Mouse (Mus musculus) kidney, postnatal 4 days (tissue): ENCODE measurements at regions not wholly inside any gene's neighbourhood (a gene's known extent, or its start where the extent isn't known, plus 50 kb on each side); places are given as distances from the start of the nearest gene placed in this dataset.

Experiments
- DNase-seq, 2 experiments: peaks; one replicate each; pipeline ENCODE4 v3.0.0; 2021; ENCODE audit warnings: mixed read lengths in 2 of 2

GRCm38 (mm10) chr9:73173589-73174247, 60.5 kb downstream of the Rsl24d1 start:
- DNase-seq, result peak; percentile 83 to 87

DNA sequence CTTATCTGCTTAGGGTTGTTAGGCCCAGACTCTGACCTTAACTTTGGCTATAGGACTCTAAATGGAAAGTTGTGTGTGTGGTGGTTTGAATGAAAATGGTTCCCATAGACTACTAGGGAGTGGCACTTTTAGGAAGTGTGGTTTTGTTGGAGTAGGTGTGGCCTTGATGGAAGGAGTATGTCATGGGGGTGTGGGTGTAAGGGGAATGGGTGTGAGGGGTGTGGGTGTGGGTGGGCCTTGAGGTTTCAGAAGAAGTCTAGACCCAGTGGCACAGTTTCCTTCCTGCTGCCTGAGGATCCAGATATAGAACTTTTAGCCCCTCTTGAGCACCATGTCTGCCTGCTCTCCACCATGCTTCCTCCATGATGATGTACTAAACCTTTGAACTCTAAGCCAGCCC, 63.4 kb downstream of the Rsl24d1 start:
- DNase-seq, result no peak

DNA sequence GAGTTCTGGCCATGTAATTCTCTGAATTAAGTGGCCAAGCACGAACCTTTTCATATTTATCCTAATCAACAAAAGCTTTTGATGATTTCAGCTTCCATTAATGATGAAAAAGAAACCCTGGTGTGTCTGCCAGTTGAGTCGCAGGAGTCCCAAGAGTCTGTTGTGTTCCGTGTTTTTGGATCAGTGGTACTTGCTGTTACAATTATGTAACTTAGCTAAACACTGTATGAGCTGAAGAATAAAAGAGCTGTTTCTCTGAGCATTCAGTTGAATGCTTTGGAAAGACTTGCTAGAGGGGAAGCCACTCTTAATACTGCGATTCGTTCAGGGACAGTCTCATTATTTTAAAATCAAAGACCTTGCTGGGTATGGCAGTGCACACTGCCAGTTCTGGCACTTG, 70.1 kb downstream of the Rsl24d1 start:
- DNase-seq, result no peak

DNA sequence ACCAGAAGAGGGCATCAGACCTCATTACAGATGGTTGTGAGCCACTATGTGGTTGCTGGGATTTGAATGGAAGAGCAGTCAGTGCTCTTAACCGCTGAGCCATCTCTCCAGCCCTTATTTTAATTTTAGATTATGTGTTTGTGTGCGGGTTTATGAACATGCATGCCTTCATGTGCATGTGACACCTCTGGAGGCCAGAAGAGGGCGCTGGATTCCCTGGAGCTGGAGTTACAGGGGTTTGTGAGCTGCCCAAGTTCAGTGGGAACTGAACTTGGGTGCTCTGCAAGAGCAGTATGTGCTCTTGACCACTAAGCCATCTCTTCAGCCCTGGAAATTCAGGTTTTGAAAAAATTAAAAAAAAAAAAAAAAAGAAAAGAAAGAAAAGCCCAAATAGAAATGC, 71.7 kb downstream of the Rsl24d1 start:
- DNase-seq, result peak; percentile 9 to 17

DNA sequence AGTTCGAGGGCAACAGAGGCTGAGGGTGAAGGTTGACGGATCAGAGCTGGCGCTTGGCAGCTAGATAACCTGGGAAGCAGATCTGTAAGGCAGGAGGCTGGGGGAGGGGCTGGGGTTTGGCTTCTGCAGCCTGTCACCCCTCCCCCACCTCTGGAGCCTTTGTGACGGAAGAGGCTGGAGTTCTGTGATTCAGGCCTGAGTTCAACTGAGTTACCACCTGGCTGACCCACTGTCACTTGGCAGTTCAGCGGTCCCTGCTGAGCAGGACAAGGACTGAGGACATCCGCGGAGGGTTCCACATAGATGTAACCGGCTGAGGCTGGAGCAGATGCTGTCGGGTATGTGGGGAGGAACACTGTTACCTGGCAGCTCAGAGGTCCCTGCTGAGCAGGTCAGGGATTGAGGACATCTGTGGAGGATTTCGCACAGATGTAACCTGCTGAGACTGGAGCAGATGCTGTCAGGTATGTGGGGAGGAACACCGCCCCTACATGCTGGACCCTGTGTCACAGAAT, 79.1 kb downstream of the Rsl24d1 start:
- DNase-seq, result peak; percentile 13 to 22

DNA sequence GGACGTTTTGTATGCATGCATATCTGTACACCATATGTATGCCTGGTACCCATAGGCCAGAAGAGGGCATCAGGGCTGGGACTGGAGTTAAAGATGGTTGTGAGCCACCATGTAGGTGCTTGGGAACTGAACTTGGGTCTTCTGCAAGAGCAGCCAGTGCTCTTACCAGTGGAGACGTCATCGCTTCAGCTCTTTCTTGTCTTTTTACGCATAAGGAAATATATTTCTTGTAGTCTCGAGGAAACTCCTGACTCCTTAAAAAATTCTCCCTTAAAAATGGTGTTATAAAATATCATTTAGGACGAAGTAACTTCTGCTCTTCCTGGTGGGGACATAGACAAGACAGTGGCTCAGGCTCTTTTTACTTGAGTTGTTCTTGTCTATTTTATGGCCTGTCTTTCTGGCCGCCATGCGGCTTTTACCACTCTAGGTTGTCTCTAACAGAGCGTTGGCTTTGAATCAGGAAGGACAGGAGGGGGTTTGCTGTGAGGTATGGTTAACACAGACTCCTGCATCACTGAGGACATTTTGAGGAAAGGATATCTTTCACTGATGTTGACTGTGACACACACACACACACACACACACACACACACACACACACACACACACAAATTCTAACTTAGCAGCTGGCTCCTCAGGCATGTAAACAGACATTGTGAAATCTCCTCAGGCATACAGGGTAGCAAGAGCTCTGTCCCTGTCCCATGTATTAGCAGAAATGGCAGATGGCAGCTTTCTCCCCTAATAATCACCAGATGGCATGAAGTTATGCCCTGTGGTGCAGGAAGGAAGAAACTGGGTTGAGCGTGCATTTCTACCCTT, 85.2 kb downstream of the Rsl24d1 start:
- no peak for DNase-seq

GRCm38 (mm10) chr9:73223111-73223510, 109.9 kb downstream of the Rsl24d1 start:
- DNase-seq, result no peak

GRCm38 (mm10) chr9:73240188-73240587, 127.0 kb downstream of the Rsl24d1 start:
- no peak for DNase-seq

GRCm38 (mm10) chr9:73242521-73243308, 129.5 kb downstream of the Rsl24d1 start:
- no peak for DNase-seq

GRCm38 (mm10) chr9:73244177-73244576, 131.0 kb downstream of the Rsl24d1 start:
- no peak for DNase-seq

- DNase-seq, result peak in 1 of 2 experiments; percentile 8
Measured at GRCm38 (mm10) chr9:73245524-73245923, 132.3 kb downstream of the Rsl24d1 start.

- DNase-seq, result no peak
Measured at GRCm38 (mm10) chr9:73258171-73258570, 144.9 kb downstream of the Rsl24d1 start.

- no peak for DNase-seq
Measured at GRCm38 (mm10) chr9:73258640-73259039, 145.4 kb downstream of the Rsl24d1 start.

DNA sequence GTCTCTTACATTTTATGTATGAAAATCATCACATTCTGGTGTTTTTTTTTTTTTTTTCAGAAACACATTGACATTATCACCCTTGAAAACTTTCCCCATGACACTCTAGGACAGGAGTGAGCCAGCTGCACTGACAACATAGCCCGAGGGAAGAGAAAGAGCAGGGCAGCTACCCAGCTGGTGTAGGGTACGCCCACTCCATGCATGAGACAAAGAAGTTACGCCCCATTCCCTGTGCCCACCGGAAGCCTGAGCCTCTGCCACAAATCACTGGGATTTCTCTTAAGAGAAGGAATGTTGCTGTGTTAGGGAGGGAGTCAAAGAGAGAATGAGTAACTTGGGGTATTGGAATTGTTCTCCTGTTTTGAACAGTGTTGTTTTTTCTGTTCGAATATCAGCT, 149.5 kb downstream of the Rsl24d1 start:
- DNase-seq, result no peak

DNA sequence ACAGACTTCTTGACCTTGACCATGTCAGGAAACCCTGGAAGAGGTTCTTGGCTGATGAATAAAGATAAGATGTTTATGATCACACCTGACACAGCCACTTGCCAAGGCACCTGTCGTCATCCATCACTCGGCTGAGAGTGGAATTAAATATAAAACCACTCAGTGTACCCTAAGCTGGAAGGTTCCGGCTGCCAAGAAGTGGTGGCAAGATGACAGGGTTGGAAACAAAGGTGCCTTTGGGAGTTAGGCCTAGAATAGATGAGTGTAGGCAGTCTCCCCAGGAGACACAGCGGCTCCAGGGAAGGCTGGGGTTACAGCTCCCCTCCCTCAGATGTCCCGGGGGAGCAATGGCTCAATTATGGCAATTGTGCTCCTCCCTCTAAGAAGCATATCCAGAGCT, 157.0 kb downstream of the Rsl24d1 start:
- no peak for DNase-seq

DNA sequence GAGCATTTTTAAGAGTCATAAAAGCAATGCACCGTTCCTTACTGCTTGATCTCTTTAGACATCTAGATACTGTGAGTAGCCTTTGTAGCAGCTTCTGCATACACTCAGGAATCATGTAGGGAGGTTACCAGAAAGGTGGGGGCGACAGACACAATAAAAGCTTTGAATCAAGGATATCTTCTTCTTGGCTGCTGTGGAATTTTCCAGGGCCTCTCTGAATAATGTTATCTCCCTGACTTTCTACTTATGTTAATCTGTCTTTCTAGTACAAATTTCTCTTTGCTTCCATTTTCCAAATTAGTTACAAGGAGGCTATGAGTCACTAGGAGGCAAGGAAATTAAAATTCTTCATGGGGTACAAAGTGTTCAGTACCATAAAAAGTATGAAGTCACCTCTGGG, 159.4 kb downstream of the Rsl24d1 start:
- DNase-seq, result no peak

DNA sequence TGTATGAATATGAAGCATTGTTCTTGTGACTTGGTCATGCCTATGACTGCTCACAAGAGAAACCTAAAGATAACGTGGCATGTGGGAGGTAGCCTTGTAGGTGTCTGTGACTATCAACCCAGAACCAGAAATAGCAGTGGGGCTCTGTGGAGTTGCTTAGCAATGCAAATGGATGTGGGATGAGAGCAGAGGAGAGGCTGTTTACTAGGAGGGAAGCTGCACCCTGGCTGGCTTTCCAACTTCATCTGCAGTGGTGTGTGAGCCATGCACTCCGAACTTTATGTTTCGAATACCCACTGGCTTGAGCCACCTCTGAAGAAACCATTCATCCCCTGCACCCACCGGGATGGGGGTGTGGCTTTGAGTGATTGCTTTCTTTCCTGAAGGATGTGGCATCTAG, 160.5 kb downstream of the Rsl24d1 start:
- DNase-seq, result no peak

DNA sequence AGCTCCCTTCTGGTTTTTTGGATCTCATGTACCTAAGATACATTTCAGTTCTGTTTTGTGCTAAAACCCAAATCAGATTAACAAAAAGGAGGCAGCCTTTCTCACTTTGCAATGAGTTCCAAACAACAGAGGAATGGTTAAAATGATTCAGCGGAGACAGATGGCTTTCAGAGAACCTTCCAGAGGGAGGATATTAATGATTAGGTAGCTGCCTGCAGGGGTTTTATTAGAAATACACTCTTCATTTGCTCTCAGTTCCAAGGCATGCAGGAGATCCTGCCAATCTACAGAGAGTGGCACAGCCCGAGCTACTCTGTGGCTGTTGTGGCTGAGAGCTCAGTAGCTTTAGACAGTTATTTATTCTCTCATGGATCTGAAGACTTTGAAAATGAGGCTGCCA, 162.4 kb downstream of the Rsl24d1 start:
- no peak for DNase-seq

DNA sequence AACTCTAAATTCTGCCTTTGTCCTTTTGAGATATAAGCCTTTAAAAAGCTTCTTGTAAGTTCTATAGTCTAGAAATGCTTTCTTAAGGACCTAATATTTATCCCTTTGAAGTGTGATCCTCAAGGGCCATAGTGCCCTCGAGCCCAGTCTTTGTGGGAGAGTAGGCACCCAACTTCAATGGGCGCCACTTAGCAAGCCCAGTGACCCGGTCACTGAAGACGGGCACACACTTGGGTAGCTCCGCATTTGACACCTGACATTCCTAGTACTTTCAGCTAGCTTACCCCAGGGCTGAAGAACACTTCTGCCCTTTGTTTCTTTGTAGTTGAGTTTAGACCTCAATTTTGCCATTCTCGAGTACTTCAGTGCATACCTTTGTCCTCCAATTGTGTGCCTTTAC, 182.1 kb downstream of the Rsl24d1 start:
- no peak for DNase-seq

- DNase-seq, result peak; percentile 61
Measured at GRCm38 (mm10) chr9:73302156-73302918, 189.1 kb downstream of the Rsl24d1 start.

DNA sequence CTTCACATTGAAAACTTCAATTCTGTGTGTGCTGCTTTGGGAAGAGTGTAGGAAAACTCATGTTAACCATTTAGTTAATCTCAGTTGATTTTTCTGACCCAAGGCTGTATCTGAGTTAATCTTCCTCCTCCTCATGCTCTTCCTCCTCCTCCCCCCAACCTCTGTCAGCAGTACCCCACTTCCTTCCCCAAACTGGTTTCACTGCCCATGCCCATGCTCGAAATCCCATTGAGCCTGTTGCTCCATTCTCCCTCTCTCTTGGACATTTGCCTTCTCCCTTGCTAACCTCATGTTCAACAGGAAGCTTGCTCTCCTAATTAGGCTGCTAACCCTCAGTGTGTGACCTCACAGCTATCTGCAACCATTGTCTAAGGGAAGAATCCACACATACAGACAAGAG, 203.8 kb downstream of the Rsl24d1 start:
- DNase-seq, result no peak

DNA sequence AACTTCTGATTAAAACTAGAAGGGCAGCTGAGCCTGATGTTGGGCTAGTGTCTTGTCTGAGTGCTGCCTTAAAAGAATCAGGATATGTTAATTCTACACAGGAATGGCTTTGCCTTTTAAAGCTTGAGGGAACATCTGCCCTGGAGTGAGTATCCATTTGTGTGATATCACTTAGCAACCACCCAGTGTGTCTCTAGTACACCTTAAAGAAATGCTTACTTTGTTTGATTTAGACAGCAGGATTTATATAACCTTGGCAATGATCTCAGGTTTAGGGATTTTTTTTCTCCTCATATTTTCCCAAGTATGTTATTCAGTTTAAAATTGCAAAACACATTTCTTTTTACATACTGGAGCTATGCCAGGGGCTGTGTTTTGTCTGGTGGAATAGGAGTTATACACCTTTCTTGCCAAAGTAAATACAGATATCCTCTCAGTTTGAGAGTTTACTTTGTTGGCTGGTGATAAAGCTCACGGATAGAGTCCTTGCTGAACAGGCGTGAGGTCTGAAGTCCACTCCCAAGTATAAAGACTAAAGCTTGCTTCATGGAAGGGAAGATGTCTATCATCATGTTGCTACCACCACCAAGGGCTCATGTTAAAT, 206.6 kb downstream of the Rsl24d1 start:
- DNase-seq, result no peak
